Mouse (Mus musculus) MEL (cell line): Measurements from ENCODE around the gene Pbx3.

Source experiments
- BHLHE40 ChIP-seq: IDR thresholded peaks from 2 replicates; pipeline ENCODE4 v1.6.1; 2012; ENCODE audit warnings: low read depth, mild to moderate bottlenecking, inconsistent platforms, low read length, improper control_type of control experiment, borderline replicate concordance
- CTCF ChIP-seq, 3 experiments: IDR thresholded peaks in 2 of 3; conservative IDR thresholded peaks in 1 of 3; 2 replicates each; pipeline ENCODE4 v1.5.1; 2011 to 2012; ENCODE audit warnings: low read length in 3 of 3, low read depth in 2 of 3, mild to moderate bottlenecking in 2 of 3, improper control_type of control experiment in 1 of 3, inconsistent platforms in 1 of 3, mixed read lengths in 1 of 3, moderate library complexity in 1 of 3; ENCODE audit not compliant: control insufficient read depth in 1 of 3, insufficient read depth in 1 of 3, poor library complexity in 1 of 3, severe bottlenecking in 1 of 3
- ETS1 ChIP-seq: IDR thresholded peaks from 2 replicates; pipeline ENCODE4 v1.6.1; 2012; ENCODE audit warnings: low read depth, mild to moderate bottlenecking, inconsistent platforms, low read length, improper control_type of control experiment, moderate library complexity
- KAT2A ChIP-seq: conservative IDR thresholded peaks from 2 replicates; pipeline ENCODE4 v1.6.1; 2012; ENCODE audit warnings: low read depth, low read length, improper control_type of control experiment, inconsistent platforms
- MEF2A ChIP-seq: IDR thresholded peaks from 2 replicates; pipeline ENCODE4 v1.6.1; 2014; ENCODE audit warnings: low read depth, mild to moderate bottlenecking, inconsistent platforms, low read length, improper control_type of control experiment; ENCODE audit not compliant: poor library complexity, insufficient replicate concordance, severe bottlenecking; ENCODE audit errors: extremely low read depth
- NELFE ChIP-seq: IDR thresholded peaks from 2 replicates; pipeline ENCODE4 v1.6.1; 2011; ENCODE audit warnings: low read depth, low read length, improper control_type of control experiment
- POLR2A ChIP-seq, 2 experiments: IDR thresholded peaks; 2 replicates each; pipeline ENCODE4 v1.6.1; 2011 to 2012; ENCODE audit warnings: low read length in 2 of 2, mild to moderate bottlenecking in 2 of 2, control low read depth in 1 of 2, improper control_type of control experiment in 1 of 2, low read depth in 1 of 2, moderate library complexity in 1 of 2; ENCODE audit not compliant: control insufficient read depth in 1 of 2, insufficient read depth in 1 of 2, poor library complexity in 1 of 2
- TCF12 ChIP-seq: IDR thresholded peaks from 2 replicates; pipeline ENCODE4 v1.6.1; 2014; ENCODE audit warnings: low read depth, mild to moderate bottlenecking, inconsistent platforms, low read length, improper control_type of control experiment, moderate library complexity
- UBTF ChIP-seq: IDR thresholded peaks from 2 replicates; pipeline ENCODE4 v1.6.1; 2012; ENCODE audit warnings: low read depth, mild to moderate bottlenecking, inconsistent platforms, low read length, improper control_type of control experiment, moderate library complexity, borderline replicate concordance; ENCODE audit not compliant: insufficient read depth

- TF ChIP-seq POLR2A (IDR thresholded peaks at IDR 0.05; ENCODE audit: control insufficient read depth in 1 of 2, insufficient read depth in 1 of 2, low read depth in 1 of 2, low read length in 2 of 2, poor library complexity in 1 of 2) (no peak), TCF12 (no peak), BHLHE40 (no peak), MEF2A (no peak), NELFE (no peak), ETS1 (no peak), KAT2A (no peak), UBTF (no peak), CTCF (IDR thresholded peaks at IDR 0.05 in 2 of 3, conservative IDR thresholded peaks at IDR 0.05 in 1 of 3; ENCODE audit: control insufficient read depth in 1 of 3, insufficient read depth in 1 of 3, low read depth in 2 of 3, low read length in 3 of 3, poor library complexity in 1 of 3, severe bottlenecking in 1 of 3) (no peak)
These were observed 83.2 kb downstream of the Pbx3 start for GRCm38 (mm10) chr2:34289726-34290125.
